Mouse (Mus musculus) embryonic facial prominence, embryonic 11.5 days (tissue): ENCODE measurements at regions not wholly inside any gene's neighbourhood (a gene's known extent, or its start where the extent isn't known, plus 50 kb on each side); places are given as distances from the start of the nearest gene placed in this dataset.

ENCODE experiments used
- ATAC-seq: fragments of 200-750 bp; cut with Nextera tagmentation; replicated peaks from 2 replicates; pipeline ENCODE4 v1.8.0; 2017; ENCODE audit warnings: low read depth; ENCODE audit not compliant: insufficient number of reproducible peaks, low FRiP score, low TSS enrichment
- DNase-seq: peaks from one replicate; pipeline ENCODE4 v3.0.0-alpha.2; 2015; ENCODE audit warnings: low spot score
- H3K27ac ChIP-seq: fragments of 300-500 bp; sonication (generic); replicated peaks from 2 replicates; pipeline ENCODE4 v1.5.1; 2014; ENCODE audit warnings: mild to moderate bottlenecking, low read depth, low read length, control low read depth
- H3K27me3 ChIP-seq: fragments of 300-500 bp; sonication (generic); 2 replicates; pipeline ENCODE4 v1.6.1; 2014; ENCODE audit warnings: mild to moderate bottlenecking, low read length, moderate library complexity, mixed read lengths; ENCODE audit not compliant: control insufficient read depth, insufficient read depth
- H3K36me3 ChIP-seq: fragments of 300-500 bp; sonication (generic); replicated peaks from 2 replicates; pipeline ENCODE4 v1.6.1; 2014; ENCODE audit warnings: low read depth, mild to moderate bottlenecking, low read length, moderate library complexity, mixed read lengths; ENCODE audit not compliant: control insufficient read depth, insufficient read depth
- H3K4me1 ChIP-seq: fragments of 300-500 bp; sonication (generic); 2 replicates; pipeline ENCODE4 v1.6.1; 2014; ENCODE audit warnings: low read length, mixed read lengths; ENCODE audit not compliant: control insufficient read depth, insufficient read depth
- H3K4me2 ChIP-seq: fragments of 300-500 bp; sonication (generic); 2 replicates; pipeline ENCODE4 v1.6.1; 2014; ENCODE audit warnings: low read depth, mild to moderate bottlenecking, control low read depth, low read length, moderate library complexity
- H3K4me3 ChIP-seq: fragments of 300-500 bp; sonication (generic); 2 replicates; pipeline ENCODE4 v1.5.1; 2014; ENCODE audit warnings: low read depth, low read length, control low read depth
- H3K9ac ChIP-seq: fragments of 300-500 bp; sonication (generic); replicated peaks from 2 replicates; pipeline ENCODE4 v1.6.1; 2014; ENCODE audit warnings: mild to moderate bottlenecking, control low read depth, low read length
- H3K9me3 ChIP-seq: fragments of 300-500 bp; sonication (generic); replicated peaks from 2 replicates; pipeline ENCODE4 v1.6.1; 2016; ENCODE audit warnings: mild to moderate bottlenecking, low read length, inconsistent platforms, mixed read lengths; ENCODE audit not compliant: control insufficient read depth
- WGBS: fragments of 180-500 bp; shearing (Covaris S2); extraction: QIAGEN DNeasy Blood & Tissue Kit; methylation state at CpG from one replicate; pipeline ENCODE4 v1.1.7; 2014; 5-methylcytosine and 5-hydroxymethylcytosine counted together

DNA sequence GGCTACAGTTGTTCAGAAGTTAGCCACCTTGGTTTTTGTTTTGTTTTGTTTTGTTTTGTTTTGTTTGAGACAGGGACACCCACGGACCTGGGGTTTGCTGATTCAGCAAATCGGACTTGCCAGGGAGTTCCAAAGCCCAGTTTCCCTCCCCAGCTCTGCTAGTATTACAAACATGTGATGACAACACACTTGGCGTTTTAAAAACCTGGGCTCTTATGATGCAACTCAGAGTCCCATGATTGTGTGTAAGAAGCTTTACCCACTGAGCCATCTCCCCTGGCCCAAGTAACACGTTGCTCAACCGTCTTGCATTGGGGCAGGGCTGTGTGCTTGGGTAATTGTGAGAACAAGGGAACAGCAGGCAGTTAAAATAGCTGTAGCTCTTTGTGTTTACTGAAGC lies 162.2 kb downstream of the Gm5426 start:
- 78% methylated on average over 5 of the region's 5 CpGs for WGBS

DNA sequence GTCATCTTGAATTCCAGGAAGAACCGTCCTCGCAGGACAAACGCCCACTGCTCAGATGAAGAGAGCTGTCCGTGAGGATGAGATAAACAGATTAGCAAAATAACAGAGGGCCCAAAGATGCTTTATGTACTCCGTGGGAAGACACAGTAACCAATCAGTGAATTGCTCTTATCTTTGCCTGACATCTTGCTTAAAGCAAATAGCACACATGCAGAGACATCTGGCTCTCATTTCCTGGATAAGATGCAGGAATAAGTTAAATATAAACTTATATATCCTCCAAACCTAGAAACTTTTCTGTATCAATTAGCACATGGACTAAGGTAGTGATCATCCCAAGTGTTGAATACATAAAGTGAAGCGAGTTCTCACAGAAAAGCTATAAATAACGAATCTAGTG lies 169.3 kb downstream of the Gm5426 start:
- Histone ChIP-seq H3K4me2 (no peak overlapping the region), H3K36me3 (no peaks in the 10 kb centered on the region), H3K4me3 (no peak overlapping the region), H3K9me3 (no peaks in the 10 kb centered on the region), H3K9ac (no peak overlapping the region), H3K27ac (no peak overlapping the region), H3K4me1 (no peaks in the 10 kb centered on the region; the same call in 1 of the 2 replicates), H3K27me3 (no peaks in the 10 kb centered on the region)
- DNase-seq (peak; percentile 55), ATAC-seq (no peak)
- 67% methylated on average over 7 of the region's 7 CpGs for WGBS

More for the DNA sequence above, 162.2 kb downstream of the Gm5426 start:
- no peak for DNase-seq
- no peak overlapping the region for H3K27ac ChIP-seq
- H3K36me3 ChIP-seq: no peaks in the 10 kb centered on the region
- no peak overlapping the region for H3K4me2 ChIP-seq
- H3K9ac ChIP-seq: no peak overlapping the region
- no peaks in the 10 kb centered on the region for H3K27me3 ChIP-seq
- no peaks in the 10 kb centered on the region for H3K4me1 ChIP-seq
- no peak for ATAC-seq
- H3K4me3 ChIP-seq: no peak overlapping the region
- H3K9me3 ChIP-seq: no peaks in the 10 kb centered on the region

DNA sequence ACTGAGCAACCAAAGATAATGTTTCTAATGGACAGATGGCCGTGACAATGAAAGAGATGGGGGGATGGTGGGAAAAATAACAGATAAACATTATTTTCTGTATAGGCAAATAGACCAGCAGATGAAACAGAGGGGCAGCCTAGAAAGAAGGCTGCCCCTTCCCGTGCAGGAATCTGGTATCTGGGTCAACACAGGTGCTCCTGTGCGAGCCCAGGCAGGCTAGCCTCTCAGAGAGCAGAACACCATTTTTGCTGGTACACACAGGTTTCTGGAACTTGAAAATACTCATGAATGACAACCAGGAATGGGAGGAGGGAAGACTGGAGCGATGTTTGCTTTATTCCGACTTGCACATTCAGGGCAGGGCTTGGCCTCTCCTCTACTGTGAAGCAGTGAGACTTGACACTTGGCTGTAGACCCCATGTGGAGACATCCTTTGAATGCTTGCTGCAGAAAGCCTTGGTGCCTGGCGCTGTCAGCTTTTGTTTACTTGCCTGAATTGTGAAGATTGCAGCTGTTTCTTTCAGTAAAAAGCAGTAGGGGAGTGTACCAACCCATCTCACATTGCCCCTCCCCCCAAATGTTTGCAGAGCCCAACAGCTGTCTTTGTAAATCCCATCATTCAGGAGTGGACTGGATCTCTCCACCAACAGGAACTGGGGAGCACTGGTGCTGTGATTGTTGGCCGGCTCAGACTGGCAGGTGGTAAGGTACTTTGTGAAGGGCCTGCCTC lies 172.5 kb downstream of the Gm5426 start:
- DNase-seq: peak; percentile 75
- H3K4me3 ChIP-seq: no peak overlapping the region
- 20% methylated on average over 7 of the region's 7 CpGs for WGBS

DNA sequence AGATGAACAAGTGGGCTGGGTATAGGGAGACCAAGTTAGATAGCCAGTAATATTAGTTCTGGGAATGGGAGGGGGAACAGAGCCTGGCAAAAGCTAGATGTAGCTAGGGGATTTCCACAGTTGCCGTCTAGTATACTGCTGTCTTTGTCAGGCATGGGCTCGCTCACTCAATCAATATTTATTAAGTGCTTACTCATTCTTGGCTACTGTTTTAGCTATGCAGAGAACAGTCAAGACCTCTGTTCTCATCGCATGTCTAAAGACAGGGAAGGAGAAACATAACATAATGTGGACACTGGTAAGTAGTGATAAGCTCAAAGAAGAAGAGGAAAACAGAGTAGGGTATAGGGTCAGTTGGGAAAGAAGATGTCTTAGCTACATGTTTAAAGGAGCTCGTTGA lies 173.4 kb downstream of the Gm5426 start:
- no peak for ATAC-seq
- DNase-seq: no peak
- H3K9me3 ChIP-seq: no peaks in the 10 kb centered on the region
- no peaks in the 10 kb centered on the region for H3K27me3 ChIP-seq
- no peak overlapping the region for H3K4me3 ChIP-seq
- H3K36me3 ChIP-seq: no peaks in the 10 kb centered on the region
- H3K4me1 ChIP-seq: no peaks in the 10 kb centered on the region; the same call in 1 of the 2 replicates
- no peak overlapping the region for H3K27ac ChIP-seq
- 81% methylated on average over 4 of the region's 4 CpGs for WGBS
- H3K9ac ChIP-seq: no peak overlapping the region
- H3K4me2 ChIP-seq: no peak overlapping the region

More for the DNA sequence above, 172.5 kb downstream of the Gm5426 start:
- Histone ChIP-seq H3K4me1 (no peaks in the 10 kb centered on the region; the same call in 1 of the 2 replicates), H3K9me3 (no peaks in the 10 kb centered on the region), H3K27me3 (no peaks in the 10 kb centered on the region), H3K4me2 (no peak overlapping the region), H3K36me3 (no peaks in the 10 kb centered on the region), H3K9ac (no peak overlapping the region), H3K27ac (no peak overlapping the region)
- peak; percentile 88 for ATAC-seq

DNA sequence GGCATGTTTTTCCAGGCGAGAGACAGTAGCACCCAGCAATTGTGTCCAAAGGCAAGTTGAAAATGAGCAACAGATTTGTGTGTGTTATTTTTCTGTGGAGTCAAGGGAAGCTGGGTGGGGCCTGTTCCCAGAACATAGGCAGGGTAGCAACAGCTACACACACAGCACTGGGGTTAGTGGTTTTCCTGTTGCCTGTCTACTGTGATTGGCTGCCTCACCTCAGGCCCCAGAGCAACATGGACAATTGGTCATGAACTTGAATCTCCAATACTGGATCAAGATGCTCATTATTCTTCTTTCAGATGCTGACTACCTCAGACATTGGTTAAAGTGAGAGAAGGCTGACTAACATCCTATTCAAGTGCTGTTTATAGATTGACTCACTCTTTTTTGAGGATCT lies 188.9 kb downstream of the Gm5426 start:
- H3K27ac ChIP-seq: no peak overlapping the region
- no peak for DNase-seq
- no peaks in the 10 kb centered on the region for H3K9me3 ChIP-seq
- H3K4me1 ChIP-seq: no peaks in the 10 kb centered on the region
- no peak overlapping the region for H3K4me2 ChIP-seq
- no peaks in the 10 kb centered on the region for H3K36me3 ChIP-seq
- no peaks in the 10 kb centered on the region for H3K27me3 ChIP-seq
- 82% methylated on average over 1 of the region's 1 CpGs for WGBS
- no peak overlapping the region for H3K4me3 ChIP-seq
- H3K9ac ChIP-seq: no peak overlapping the region
- ATAC-seq: no peak

DNA sequence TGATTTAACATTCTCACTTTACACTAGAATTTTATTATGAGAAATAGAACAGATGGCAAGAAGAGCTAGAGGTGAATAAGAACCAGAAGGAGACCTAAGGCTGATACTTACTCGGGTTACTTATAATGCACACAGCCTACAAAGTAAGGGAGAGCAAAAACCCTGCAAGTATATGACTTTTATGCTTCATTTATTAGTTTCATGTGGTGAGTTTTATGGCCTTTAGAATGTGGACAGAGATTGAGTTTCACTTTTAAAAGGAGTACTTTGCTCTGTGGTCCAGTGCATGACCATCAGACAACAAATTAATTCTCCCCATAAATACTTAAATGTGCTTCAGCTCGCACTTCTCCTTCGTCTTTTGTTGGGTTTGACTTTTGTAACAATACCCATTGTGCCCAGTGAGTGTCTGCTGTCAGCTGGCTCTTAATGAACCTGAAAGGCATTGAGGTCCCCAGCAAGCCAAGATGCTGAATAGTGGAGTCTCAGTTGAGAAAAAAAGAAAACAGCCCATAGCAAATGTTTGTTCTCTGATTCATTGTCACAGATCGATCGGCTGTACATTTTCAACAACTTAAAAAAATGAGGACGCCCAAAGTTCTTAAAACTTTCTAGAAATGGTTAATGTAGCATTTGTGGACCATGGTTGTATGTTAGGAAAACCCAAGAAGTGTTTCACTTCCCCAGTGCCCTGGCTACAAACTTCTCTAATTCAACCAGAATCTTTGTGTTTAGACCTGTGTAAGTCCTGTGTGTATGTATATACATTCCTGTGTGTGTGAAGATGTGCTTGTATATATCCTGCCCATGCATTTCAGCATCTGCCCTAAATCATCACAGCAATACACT lies 194.5 kb downstream of the Gm5426 start:
- ATAC-seq (no peak), DNase-seq (no peak)
- no peaks in the 10 kb centered on the region for H3K9me3 ChIP-seq
- H3K4me1 ChIP-seq: no peaks in the 10 kb centered on the region
- no peak overlapping the region for H3K4me3 ChIP-seq
- WGBS: 68% methylated on average over 6 of the region's 6 CpGs
- H3K4me2 ChIP-seq: no peak overlapping the region
- H3K27me3 ChIP-seq: no peaks in the 10 kb centered on the region
- no peak overlapping the region for H3K9ac ChIP-seq
- H3K27ac ChIP-seq: no peak overlapping the region
- no peaks in the 10 kb centered on the region for H3K36me3 ChIP-seq

DNA sequence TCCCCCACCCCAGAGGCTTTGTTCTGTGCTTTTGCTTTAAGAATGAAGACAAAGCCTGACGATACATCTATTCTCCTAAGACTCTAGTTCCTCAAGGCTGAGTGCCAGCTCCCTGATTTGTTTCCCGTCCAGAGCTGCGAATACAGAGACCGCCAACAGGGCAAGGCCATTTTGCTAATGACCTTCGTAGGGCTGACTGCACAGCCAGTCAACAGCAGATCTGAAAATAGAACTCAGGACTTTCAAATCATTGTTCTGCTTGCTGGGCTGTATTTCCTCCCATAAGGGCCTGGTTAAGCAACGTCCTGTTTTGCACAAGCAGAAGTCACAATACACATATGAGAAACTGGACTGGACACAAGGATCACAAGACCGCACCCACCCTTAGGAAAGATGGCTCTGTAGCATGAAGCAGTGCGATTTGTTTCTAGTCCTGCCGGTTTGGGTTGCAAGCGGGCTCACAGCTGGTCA lies 196.4 kb downstream of the Gm5426 start:
- 81% methylated on average over 10 of the region's 10 CpGs for WGBS
- H3K9me3 ChIP-seq: no peaks in the 10 kb centered on the region
- no peak overlapping the region for H3K27ac ChIP-seq
- H3K27me3 ChIP-seq: no peaks in the 10 kb centered on the region
- H3K36me3 ChIP-seq: no peaks in the 10 kb centered on the region
- no peak overlapping the region for H3K4me2 ChIP-seq
- no peak for DNase-seq
- H3K4me3 ChIP-seq: no peak overlapping the region
- H3K9ac ChIP-seq: no peak overlapping the region
- no peak for ATAC-seq
- no peaks in the 10 kb centered on the region for H3K4me1 ChIP-seq

DNA sequence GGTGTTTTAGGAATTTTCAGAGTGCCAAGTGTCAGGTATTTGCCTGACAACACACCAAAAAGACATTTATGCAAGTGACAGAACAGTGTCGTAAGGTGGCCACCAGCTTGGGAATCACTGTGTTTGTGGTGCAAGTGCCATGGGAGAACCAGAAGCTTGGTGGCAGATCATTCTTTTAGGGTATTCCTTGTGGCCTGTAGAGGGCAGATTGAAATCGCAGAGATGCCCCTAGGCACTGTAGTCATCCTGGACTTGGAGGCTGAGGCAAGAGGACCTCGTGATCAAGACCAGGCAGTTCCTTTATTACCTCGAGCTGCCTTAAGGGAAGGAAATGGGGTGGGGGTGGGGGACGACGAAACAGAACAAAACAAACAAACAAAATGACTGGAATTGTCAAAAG lies 196.8 kb downstream of the Gm5426 start:
- Histone ChIP-seq H3K4me1 (no peaks in the 10 kb centered on the region), H3K36me3 (no peaks in the 10 kb centered on the region), H3K4me2 (no peak overlapping the region), H3K27ac (no peak overlapping the region), H3K9ac (no peak overlapping the region), H3K9me3 (no peaks in the 10 kb centered on the region), H3K27me3 (no peaks in the 10 kb centered on the region), H3K4me3 (no peak overlapping the region)
- ATAC-seq: no peak
- 74% methylated on average over 6 of the region's 6 CpGs for WGBS
- DNase-seq: no peak
